Mouse (Mus musculus): ENCODE data around the gene Tceanc2.

Gene Tceanc2

DNA sequence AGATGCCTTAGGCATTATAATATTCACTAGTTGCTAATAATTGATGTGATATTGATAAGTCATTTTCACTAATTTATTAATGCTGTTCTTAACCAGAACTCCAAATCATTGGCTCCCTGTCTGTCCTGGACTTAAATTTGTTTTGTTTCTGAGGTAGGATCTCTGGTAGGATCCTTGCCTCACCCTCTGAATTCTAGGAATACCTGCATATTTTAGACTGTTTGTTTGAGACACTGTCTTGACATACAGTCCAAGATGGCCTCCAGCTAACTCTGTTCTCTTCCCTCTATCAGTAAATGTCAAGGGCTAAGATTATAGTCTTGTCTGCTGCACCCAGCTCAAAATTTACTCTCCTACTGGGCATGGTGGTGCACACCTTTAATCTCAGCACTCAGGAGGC, 1.8 kb upstream of the Tceanc2 start:
- in situ Hi-C loops (cut with MboI; ENCODE audit: unreplicated experiment in 2 of 2): no loop called here

DNA sequence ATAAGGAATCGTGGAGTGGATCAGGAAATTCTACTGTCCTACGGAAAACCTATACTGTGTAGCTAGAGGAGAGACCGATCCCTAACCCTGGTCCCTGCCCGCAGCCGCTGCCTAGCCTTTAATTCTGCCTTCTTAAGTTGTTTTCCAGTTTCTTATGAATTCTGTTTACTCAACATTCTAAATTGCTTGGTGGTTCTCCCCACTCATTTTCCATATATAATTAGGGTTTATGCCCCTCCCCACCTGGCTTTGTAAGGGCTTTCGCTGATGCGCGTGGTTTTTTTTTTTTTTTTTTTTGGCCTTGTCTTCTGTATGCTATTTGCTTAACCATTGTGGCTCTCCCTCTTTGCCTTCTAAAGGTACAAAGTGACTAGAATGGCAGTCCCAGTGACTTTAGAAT, 645 bp upstream of the Tceanc2 start:
- in situ Hi-C loops (cut with MboI; ENCODE audit: unreplicated experiment in 2 of 2): loop anchor here (5.0 to 10.0 kb wide), 2 partner anchors 175 to 183 kb away; no protein-coding TSS in a partner anchor

DNA sequence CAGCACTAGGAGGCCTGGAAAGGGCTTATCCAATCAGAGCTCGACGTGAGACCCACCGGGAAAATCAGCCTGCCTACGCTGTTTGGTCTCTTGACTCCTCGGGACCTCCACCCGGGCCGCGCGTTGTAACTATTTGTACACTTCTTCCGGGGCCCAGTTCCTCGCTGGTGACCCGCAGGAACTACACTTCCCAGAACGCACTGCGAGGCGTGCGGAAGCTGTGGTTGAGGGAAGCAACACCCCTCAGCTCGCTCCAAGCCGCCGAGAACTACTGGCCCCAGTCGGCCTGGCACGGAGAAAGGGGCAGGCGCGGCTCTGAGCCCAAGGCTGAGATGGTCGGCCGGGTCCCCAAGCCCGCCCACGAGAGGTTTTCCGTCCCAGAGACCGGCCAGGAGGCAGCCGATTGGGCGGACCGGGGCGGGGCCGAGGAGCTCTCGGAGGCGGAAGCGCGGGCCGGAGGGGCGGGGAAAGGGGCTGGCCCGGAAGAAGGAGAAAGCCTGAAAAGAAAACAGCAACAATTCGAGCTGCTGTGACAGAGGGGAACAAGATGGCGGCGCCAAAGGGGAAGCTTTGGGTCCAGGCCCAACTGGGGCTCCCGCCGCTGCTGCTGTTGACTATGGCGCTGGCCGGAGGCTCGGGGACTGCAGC, 610 bp downstream of the Tceanc2 start, which contains the start of gene Tmem59:
Gene Tmem59 (plus strand): TSS at position 218 of the 648 bp plus-strand sequence.
- in situ Hi-C loops (cut with MboI; ENCODE audit: unreplicated experiment in 2 of 2): loop anchor here (5.0 to 10.0 kb wide), 2 partner anchors 176 to 184 kb away; no protein-coding TSS in a partner anchor

DNA sequence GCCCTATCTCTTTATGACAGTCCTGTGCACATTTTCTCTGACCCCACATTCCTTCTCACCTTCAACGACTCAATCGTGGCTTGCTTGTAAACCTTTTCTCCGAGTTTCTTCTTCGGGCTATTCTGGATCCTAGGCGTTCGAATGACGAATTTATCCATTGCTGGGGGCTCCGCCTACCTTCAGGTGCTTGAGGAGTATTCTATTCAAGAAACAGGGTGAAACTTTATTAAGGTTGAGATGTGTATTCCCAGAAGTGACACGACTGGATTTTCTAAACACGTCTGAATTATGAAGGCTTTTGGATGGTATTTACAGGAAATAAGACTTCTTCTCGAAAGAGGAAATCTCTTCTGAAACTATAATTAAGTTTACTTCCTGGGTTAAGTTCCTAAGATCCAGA, 1.4 kb downstream of the Tceanc2 start:
- in situ Hi-C loops (cut with MboI; ENCODE audit: unreplicated experiment in 2 of 2): loop anchor here (5.0 to 10.0 kb wide), 2 partner anchors 177 to 185 kb away; no protein-coding TSS in a partner anchor

DNA sequence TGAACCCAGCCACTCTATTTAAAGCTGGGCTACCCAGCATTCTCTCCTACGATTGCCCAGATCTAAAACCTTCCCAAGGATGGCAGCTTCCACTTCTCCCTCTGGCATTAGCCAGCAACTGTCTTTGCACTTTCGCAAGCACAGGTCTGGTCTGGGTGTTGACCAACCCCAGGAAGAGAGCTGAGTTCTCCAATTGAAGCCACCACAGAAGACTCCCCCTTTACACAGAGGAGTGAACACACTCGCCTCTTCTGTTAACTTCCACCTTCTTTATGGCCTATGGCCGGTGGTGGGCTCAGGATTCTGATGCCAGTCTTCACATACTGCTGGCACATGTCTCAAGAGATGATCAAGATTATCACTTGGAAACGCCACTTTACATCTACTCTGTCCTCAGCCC, 11.1 kb downstream of the Tceanc2 start:
- in situ Hi-C loops (cut with MboI; ENCODE audit: unreplicated experiment in 2 of 2): loop anchor here (5.0 to 10.0 kb wide), 5 partner anchors 180 to 535 kb away; partner anchors contain the start of gene Ssbp3 (in 1 of the 2)

DNA sequence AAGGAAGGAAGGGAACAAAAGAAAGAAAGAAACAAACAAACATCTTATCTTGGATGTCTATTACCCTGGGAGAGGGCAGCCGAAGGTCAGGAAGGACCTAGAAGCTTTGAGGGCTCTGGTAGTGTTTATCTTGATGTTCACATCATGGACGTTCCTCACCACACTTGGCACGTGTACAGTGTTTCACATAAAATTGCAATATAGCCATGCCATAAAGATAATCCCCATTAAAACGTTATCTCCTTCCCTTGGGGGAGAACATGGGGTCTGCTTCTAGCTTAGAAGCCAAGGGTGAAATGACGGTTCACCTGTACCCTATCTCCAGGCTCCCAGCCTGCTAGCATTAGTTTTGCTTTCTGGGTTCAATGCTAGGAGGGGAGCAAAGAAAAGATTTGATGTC, 12.2 kb downstream of the Tceanc2 start:
- in situ Hi-C loops (cut with MboI; ENCODE audit: unreplicated experiment in 2 of 2): loop anchor here (5.0 to 10.0 kb wide), 5 partner anchors 179 to 534 kb away; partner anchors contain the start of gene Ssbp3 (in 1 of the 2)

DNA sequence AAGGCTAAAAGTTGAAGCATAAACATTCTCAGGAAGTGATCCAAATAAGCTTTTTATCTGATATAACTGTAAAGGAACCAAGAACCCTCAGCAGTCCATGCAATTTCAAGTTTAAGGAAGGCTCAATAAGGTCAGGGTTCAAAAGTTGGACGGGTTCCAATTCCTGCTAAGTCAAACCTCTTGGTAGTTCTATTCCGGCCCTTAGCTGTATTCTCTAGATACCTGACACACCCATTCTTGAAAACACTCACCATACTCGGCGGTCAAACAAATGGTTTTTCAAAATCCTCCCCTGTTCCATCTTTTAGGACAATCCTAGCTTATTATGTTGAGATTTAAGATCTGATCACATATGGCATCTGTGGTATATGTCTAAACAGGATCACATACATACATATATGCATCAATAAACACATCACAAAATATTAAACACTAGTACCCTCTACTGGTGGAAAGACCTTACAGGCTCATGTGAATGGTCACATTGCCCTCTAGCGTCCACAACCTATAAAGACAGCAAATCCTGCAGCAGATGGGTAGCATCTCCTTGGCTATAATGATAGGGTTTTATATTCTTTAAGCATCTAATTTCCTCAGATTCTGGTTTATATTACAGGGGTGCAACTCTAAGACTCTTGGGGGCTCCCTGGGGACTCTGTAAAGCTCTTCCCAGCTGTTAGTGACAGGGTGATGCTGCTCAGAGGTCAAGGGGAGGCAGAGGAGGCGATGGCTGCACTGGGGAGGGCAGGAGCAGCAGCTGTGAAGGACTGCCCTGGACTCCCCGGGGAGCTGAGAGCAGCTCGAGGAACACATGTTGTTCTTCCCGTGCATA, 14.9 kb downstream of the Tceanc2 start:
- in situ Hi-C loops (cut with MboI; ENCODE audit: unreplicated experiment in 2 of 2): loop anchor here (5.0 to 10.0 kb wide), 5 partner anchors 249 to 529 kb away; partner anchors contain the start of gene Ssbp3 (in 1 of the 2)

DNA sequence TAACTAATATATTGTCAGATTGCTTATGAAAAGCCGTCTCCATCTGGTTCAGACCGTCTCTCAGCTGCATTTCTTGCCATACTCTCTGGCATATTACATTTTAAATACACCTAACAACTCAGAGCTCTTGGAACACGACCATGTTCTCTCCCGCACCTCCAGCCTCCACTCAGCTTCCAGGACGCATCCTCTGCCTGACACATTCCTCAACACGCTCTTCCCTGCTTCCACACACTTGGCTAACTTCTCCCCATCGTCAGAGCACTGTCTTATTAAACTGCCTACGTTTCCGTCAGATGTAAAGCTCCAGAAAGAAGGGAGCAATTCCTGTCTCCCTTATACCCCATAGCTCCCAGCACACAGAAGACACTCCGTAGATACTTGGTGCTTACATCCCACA, 15.6 kb downstream of the Tceanc2 start:
- in situ Hi-C loops (cut with MboI; ENCODE audit: unreplicated experiment in 2 of 2): loop anchor here (5.0 to 10.0 kb wide), 5 partner anchors 249 to 529 kb away; partner anchors contain the start of gene Ssbp3 (in 1 of the 2)

DNA sequence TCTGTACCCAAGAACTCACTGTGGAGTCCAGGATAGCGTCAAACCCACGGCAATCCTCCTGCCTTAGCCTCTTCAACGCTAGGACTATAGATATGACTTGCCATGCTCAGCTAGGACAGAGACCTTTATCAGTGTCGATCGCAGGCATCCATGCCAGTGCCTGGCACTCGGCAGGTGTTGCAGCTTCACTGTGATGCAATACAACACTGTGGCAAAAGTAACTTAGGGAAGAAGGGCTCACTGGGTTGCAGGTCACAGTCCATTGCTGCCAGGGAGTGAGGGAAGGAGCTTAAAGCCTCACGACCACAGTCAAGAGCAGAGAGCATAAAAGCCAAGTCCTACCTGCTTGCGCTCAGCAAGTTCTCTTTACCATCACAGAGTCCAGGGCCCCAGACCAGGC, 18.7 kb downstream of the Tceanc2 start:
- in situ Hi-C loops (cut with MboI; ENCODE audit: unreplicated experiment in 2 of 2): loop anchor here (5.0 to 10.0 kb wide), 5 partner anchors 245 to 525 kb away; partner anchors contain the start of gene Ssbp3 (in 1 of the 2)

DNA sequence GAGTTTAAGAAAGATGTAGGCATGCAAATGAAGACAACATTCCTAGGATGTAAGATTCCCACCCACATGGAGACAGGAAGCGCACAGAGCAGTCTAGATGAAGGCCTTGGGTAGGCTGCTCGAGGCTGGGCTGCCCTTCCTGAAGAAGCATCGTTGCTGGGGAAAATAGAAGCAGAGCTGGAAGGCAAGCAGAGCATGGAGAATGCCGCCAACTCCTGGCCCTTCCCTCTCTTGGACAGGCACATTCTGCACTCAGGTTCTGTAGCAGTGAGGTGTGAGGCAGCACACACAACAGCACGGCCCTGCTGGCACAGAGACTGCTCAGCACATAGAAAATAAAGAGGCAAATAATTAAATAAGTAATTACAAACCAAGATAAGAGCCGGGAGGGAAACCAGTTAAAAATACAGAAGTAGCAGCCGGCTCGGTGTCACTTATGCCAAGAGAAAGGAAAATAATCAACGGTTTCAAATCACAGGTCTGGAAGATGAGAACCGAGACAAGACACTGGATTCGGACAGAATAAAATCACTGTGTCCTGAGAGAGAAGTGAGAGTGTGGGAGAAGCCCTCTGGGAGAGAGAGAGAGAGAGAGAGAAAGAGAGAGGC, 19.6 kb downstream of the Tceanc2 start:
- in situ Hi-C loops (cut with MboI; ENCODE audit: unreplicated experiment in 2 of 2): no loop called here

DNA sequence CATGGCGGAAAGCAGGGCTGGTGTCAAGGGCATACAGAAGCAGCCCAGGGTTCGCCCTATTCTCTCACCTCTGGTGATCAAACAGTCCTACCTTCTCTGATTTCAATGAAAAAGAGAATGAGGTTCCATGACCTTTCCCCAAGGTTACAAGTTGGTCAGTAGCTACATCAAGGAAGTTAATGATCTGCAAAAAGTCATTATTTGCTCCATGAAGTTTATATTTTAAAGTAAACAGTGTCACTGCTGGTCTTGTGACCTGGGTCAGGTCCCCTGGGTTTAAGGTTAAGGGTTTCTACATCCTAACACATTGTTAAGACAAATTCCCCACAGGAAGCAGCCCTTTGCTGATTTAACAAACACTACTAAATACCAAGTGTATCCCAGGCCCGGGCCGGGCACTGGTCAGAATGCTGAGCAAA, 21.9 kb downstream of the Tceanc2 start:
- in situ Hi-C loops (cut with MboI; ENCODE audit: unreplicated experiment in 2 of 2): no loop called here

DNA sequence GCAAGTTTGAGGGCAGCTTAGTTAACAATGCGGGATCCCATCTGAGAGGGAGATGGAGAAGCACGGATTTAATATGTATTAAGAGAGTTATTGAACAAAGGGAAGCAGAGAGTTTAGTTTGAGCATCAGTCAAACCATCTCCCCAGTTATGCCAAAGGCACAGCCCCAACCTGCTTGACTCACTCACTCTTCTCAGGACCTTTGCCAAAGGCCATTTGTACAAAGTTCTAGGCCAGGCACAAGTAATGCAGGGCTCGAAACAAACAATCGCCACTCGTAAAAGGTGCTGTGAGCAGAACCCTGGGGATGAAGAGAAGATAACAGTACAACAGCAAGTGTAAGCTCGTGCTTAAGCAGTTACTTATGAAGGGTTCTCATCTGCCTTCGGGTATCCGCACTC, 26.3 kb downstream of the Tceanc2 start:
- in situ Hi-C loops (cut with MboI; ENCODE audit: unreplicated experiment in 2 of 2): no loop called here

DNA sequence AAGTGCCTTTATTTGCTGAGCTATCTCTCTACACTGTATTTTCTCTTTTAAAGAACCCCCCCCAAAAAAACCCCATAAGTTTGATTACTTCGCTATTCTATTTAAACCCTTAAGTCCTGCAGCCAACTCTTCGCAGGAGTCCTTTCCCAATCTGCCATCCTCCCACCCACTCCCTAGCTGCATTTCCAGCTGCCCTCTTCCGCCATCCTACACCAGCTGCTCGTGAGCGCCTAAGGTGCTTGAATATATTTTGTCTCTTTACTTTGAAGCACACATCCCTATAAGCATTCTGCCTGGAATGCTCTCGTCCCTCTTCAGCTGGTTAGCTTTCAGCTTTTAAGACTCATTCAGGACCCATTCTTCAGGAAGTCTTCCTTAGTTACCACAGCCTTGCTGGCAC, 27.9 kb downstream of the Tceanc2 start:
- in situ Hi-C loops (cut with MboI; ENCODE audit: unreplicated experiment in 2 of 2): no loop called here

DNA sequence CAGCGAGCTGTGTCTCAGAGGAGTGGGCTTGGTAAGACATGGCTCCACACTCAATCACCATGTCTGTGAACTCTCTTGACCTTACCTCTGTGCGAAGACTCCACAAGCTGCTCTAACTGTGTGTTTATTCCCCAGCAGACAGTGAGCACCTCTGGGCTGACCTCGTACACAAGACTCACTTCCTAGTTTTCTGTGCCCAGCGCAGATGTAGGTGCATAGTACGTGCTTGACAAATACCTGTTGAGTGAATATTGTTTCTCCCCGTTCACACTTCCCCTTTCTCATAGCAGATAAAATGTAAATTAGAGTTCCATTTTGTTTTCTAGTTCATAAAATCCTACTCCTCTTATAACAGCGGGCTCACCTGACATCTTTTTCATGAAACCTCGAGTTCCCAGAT, 35.4 kb downstream of the Tceanc2 start:
- in situ Hi-C loops (cut with MboI; ENCODE audit: unreplicated experiment in 2 of 2): no loop called here

DNA sequence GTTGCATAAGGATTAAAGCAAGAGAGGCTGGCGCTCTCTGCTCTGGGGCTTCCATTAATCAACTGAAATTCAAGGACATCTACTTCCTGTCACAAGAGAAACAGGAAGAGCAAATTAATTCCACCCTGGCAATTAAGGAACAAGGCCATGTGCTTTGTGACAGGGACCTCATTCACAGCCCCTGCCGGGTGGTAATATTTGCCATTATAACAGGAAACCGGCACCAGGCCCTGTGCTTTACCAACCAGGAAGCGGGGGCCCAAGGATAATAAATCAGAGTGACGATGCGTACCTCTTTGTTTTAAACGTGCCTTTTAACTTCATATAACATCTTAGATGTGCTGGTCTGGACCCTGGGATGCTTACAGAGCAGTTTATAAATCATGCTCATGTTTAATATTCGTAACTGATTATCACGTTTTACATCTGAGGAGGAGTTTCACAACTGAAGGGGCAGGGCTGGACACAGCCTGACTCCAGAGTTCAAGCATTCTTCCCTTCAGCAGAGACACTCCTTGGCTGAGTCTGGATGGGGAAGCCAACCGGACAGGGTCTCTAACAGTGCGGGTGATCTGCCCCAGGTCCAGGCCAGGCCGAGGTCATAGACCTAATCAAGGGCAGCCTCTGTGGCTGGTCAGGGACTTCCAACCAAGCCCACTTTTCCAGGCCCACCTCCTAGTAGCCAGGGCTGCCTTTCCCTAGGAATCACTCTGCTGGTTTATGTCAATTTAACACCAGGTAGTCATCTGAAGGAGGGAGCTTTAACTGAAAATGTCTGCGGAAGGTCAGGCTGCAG, 38.9 kb downstream of the Tceanc2 start:
- in situ Hi-C loops (cut with MboI; ENCODE audit: unreplicated experiment in 2 of 2): no loop called here

DNA sequence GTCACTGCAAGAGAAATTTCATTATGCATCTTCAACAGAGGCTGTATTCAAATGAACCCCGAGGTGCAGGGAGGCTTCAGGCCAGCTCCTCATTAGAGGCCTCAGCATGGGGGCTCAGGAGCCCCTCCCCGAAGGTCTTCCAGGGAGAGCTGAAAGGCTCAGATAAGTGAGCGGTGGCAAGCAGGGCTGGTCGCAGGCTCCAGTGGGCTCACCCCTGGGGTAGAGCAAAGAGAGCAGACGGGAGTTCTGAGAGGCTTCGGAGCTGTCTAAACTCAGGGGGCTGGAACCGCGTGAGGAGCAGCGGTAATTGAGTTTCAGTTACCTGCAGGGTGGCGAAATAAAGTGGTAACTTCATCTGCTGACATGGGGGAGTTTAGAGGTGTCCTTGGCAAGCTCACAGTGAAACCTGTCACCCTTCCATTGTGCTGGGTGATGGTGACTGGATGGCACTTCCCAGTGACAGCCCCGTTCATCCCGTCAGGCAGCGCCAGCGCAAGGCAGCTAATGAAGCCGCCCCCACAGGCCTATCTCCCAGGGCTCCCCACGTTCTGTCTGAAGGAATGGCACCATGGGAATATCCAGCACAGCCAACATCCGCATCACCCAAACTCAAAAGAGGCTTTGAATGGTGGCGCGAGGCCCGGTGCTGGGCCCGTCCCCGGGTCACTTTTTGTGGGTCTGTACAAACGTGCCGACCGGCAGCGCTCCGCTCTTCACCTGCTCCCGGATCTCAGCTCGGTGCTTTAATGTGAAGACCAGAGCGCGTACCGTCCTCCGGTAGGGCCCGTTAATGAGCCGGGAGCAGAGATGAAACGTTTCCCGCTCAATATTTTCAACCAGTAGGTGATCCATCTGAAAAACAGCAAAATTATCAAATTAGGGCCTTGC, 39.7 kb downstream of the Tceanc2 start:
- in situ Hi-C loops (cut with MboI; ENCODE audit: unreplicated experiment in 2 of 2): no loop called here

DNA sequence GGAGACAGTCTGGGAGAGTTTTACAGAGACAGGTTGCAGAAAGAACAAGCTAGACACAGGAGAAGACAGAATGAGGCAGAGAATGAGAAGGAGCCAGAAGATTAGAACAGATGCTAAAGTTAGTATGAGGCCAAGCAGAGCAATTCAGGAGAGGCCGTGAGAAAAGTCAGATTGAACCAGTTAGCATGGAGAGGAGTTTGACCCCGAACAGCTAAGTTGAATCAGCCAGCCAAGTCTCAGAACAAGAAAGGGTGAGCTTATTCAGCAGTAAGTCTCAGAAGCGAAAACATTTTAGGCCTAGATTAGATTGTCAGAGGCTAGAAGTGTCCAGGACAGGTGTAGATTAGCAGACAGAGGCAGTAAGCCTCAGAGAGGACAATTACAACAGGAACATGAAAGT, 42.4 kb downstream of the Tceanc2 start:
- in situ Hi-C loops (cut with MboI; ENCODE audit: unreplicated experiment in 2 of 2): no loop called here

DNA sequence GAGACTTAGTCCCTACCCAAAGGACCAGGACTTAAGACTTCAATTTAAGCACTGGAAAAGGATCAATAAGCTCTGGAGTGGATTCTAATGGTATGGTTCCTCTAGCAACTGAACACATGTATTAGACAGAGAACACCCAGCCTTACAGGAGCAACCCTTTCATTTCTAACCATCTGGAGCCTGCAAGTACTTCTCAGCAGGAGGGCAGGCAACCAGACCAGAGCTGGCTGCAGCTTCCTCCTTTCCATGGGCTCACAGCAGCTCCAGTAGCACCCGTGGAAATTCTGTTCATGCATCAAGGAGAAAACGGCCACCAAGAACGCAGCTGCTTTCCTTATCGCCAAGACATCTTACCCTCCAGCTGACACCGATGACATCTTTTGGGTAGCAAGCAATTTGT, 43.3 kb downstream of the Tceanc2 start:
- in situ Hi-C loops (cut with MboI; ENCODE audit: unreplicated experiment in 2 of 2): no loop called here

DNA sequence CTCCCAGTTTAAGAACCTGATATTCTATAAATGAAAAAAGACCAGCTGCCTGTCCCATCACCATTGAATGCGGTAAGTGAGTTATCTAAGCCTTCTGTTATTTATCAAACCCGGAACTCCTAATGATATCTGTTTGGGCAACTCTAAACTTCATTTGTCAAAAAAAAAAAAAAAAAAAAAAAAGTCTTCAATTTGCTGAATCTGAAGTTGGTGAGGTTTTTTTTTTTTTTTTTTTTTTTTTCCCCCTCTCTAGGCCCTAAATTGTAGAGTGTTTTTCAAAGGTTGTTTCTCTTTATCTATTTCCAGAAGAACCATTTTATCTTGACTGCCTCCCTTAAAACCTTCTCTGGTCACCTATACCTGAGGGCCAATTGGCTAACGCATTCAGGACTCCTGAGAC, 44.0 kb downstream of the Tceanc2 start:
- in situ Hi-C loops (cut with MboI; ENCODE audit: unreplicated experiment in 2 of 2): no loop called here

Data from v-Abl transformed pro-B cells (cell line).